Mouse (Mus musculus) gastrocnemius, adult 18-20 months (tissue): Measurements from ENCODE around the gene Ubl7. TPM values are rescaled to one million over a fixed set of nuclear protein-coding genes. Genes with fewer than 3 reads are reported as not detected.
A peak's percentile ranks its signal among the peaks of the same experiment; 100 is the strongest.

Experiments used
- DNase-seq: peaks from one replicate; pipeline ENCODE4 v3.0.0; 2021; ENCODE audit warnings: low spot score
- total RNA-seq, 2 experiments: library from RNA; stranded (reverse); gene quantifications; 2 replicates each; pipeline ENCODE4 v1.2.3; 2021

Ubl7 gene
- total RNA-seq, 2 experiments from 2014 or later: 87.4 to 95.1 TPM

DNA sequence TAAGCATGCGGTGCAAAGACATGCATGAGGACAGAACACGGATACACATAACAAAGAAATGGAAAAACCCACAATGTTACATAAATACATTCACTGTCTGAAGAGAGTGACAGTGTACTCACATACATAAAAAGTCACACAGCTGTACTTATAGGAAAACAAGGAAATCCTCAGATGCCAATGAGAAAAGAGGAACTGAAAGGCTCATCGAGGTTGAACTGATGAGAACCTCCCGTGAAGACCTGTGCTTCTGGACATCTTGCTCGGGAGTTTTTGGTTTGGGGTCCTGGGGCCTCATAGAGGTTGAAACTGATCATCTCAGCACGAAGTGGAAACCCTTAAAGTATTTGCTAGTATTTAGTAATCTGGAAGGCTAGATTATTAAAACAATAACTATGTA lies 3.6 kb upstream of the Ubl7 start:
- DNase-seq: no peak

DNA sequence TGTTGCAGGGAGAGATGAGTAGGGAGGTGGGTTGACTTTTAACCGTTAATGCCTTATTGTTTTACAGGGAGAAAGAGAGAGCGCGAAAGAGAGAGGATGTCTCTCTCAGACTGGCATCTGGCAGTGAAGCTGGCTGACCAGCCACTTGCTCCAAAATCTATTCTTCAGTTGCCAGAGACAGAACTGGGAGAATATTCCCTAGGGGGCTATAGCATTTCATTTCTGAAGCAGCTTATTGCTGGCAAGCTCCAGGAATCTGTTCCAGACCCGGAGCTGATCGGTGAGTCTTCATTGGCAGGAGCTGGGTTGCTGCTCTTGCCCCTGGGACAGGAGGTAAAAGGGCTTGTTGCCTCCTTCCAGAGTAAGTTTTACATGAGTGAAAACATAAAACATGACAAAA lies 1.8 kb downstream of the Ubl7 start:
- no peak for DNase-seq

DNA sequence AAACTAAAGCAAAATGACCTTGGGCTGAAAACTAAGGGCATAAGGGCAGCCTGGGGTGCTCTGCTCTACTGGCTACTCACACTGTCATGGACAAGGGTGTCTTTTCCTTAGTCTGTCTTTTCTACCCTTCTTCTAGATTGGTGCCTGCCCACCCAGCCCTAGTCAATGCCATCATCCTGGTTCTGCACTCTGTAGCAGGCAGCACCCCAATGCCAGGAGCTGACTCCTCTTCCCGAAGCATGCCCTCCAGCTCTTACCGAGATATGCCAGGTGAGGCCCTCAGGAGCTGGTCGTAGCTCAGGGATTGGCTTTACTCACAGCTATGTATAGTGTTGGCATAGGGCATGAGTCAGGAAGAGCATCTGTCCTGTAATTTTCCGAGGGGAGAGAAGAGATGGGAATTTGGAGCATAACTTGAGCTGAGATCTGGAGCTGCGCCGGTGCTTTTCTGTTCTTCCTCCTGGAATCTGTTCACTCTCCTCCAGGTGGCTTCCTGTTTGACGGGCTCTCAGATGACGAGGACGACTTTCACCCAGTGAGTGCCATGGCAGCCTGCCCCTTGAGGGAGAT lies 10.8 kb downstream of the Ubl7 start:
- DNase-seq: no peak

DNA sequence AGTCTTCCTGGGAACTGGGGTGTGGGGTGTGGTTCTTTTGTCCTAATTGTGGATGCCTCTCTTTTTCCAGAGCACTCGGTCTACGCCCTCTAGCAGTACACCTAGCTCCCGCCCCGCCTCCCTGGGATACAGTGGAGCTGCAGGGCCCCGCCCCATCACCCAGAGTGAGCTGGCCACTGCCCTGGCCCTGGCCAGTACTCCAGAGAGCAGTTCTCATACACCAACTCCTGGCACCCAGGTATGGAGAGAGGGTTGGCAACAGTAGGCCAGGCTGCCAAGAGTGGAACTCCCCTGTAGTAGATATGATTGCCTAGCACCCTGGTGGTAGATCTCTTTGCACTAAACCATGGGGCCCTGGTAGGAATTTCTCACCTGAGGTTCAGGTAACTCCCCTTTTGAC lies 11.6 kb downstream of the Ubl7 start:
- DNase-seq: no peak

DNA sequence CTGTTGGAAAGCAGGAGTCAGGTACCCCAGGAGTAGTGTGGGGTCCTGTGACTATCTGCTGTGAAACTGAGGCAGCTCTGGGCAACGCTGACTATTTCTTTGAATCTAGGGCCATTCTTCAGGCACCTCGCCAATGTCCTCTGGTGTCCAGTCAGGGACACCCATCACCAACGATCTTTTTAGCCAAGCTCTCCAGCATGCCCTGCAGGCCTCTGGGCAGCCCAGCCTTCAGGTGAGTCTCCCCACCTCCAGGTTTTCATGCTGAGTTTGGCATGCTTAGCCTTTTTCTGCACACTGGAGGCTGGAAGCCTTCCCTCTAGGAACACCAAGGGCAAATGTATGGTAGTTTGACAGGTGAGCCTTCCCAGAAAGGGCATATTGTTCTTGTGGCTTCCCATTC lies 12.3 kb downstream of the Ubl7 start:
- no peak for DNase-seq

DNA sequence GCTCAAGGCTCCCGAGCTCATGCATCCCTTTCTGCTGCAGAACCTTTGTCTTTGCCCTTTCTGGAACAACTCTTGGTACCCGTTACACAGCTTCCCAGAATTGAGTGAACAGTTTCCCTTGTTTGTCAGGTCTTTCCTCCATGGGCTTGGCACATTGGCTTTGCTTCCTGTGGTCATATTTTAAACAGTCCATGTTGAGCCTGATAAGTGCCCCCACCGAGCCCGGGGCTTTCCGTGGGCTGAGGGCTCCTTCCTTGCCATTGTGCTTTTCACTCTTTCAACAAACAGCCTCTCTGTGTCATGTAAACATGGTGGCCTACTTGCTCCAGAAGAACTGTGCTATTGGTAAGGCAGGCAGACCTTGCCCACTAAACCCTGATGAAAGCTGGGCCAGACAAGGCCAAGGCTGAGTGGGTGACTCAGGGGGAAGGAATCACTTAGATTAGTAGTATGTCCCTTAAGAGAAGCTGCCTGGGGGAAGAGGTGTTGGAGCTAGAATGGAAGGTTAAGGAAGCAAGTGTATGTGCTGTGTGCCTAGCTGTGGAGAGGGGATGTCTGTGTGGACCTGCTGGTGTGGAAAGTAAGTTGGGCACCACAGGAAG lies 20.5 kb downstream of the Ubl7 start:
- no peak for DNase-seq

DNA sequence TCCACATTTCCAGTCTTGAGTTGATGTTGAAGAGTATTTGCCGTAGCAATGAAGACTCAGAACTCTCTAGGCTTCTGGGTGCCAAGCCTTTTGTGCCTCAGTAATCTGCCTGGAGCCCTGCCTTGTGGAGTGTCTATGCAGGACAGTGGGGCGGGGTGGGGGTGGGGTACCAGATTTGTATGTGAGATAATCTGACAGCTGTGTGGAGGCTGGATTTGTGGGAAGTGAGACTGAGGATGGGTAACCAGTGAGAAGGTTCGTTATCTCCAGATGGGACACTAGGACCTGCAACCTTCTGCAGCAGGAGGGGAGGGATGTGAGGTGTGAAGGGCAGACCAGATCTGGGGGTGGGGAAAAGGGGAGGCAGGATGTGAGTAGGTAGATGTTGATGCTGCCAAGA lies 21.5 kb downstream of the Ubl7 start:
- no peak for DNase-seq

DNA sequence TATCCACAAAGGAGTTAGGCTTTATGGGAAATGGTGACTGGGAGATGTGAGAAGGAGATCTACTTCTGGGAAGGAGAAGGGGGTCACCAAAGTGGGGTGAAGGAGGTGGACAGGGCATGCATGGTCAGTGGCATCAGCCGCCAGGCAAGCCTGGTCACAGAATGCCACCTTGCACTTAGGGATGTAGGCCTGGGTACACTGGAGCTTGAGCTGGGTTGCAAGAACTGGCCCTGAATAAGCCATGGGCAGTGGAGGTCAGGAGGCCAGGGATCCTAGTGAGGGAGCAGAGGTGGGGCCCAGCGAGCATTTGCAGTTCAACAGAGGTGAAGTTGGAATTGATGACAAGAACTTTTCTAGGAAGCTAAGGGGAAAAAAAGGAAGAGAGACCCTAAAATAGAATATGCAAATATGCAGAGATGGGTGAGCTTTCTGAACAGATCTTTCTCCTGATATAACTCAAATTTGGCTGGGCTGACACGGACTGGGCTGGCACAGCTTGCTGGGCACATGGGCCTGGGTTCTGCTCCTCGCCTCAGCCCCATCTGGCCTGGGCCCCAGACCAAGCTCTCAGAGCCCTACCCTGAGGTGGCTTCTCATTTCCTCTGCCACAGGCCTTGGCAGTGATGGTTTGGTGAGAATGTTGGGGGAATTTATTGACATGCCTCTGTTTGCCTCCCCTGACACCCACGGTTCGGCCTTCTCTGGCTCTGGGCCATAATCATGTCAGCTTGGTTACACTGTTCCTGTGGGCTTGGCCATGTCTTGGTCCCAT lies 22.2 kb downstream of the Ubl7 start:
- DNase-seq: no peak

DNA sequence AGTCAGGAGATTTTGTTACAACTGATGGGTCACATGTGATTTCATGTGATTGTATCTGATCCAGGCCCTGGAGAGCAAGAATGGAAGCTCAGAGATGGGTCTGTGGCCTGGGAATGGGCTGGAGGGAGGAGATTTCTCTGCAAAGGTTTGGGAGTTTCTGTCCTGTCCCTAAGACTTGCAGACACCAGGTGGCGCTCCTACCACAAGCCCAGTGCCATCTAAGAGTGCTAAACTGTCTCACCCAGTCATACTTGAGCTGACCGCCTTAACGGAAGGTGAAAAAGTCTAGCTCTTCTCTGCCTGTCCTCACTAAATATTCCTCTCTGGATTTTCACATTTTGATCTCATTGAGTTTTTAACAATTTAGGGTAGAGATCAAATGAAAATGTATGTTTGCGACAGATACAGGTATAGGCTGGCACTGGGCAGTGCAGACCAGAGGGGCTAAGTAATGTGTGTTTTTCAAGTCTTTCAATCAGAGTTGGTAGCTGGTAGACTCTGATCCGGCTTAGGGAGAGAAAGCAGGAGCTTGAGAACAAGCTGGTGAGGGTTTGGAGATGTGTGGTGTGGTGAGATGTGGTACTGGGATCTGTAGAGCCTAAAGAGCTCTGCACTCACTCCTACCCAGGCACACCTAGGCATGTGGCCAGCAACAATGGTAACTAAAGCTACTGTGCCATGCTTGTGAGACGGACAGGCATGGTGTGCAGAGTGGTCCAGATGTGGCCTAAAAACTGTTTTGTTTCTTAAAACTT lies 25.1 kb downstream of the Ubl7 start:
- peak; percentile 87 for DNase-seq

DNA sequence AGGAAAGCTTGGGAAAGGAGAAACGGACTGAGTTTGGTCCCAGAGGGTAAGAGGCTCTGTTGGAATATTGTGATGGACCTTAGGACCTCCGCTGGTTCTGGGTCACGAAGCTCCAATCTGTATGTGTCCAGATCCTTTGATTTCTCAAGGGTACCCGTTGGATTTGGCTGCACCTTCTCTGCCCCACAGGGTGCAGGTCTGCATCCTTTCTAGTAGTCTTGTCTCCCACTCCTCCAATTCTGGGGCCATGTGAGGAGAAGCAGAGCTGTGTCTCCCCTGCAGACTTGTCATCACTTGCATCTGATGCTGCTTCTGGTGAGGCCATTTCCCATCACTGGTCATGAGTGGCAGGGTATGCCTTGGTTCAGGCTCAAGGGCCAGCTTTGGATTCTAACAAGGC lies 26.4 kb downstream of the Ubl7 start:
- no peak for DNase-seq

DNA sequence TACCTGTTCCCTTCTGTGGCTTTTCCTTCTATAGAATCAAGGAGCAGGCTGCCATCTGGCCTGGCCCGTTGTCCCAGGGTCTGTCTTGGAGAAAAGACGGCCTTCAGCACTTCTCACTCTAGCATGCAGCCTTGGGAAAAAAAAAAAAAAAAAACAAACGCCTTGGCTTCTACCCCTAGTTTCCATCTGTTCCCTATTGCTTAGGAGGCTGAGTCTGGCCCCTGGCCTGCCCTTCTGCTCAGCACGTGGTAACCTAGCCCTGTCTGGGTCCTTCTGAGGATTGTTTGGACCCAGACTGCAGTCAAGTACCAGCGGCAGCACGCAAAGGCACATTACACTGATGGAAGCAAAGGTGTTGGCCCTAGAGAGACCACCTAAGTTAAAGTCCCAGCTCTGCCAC lies 26.9 kb downstream of the Ubl7 start:
- DNase-seq: no peak

DNA sequence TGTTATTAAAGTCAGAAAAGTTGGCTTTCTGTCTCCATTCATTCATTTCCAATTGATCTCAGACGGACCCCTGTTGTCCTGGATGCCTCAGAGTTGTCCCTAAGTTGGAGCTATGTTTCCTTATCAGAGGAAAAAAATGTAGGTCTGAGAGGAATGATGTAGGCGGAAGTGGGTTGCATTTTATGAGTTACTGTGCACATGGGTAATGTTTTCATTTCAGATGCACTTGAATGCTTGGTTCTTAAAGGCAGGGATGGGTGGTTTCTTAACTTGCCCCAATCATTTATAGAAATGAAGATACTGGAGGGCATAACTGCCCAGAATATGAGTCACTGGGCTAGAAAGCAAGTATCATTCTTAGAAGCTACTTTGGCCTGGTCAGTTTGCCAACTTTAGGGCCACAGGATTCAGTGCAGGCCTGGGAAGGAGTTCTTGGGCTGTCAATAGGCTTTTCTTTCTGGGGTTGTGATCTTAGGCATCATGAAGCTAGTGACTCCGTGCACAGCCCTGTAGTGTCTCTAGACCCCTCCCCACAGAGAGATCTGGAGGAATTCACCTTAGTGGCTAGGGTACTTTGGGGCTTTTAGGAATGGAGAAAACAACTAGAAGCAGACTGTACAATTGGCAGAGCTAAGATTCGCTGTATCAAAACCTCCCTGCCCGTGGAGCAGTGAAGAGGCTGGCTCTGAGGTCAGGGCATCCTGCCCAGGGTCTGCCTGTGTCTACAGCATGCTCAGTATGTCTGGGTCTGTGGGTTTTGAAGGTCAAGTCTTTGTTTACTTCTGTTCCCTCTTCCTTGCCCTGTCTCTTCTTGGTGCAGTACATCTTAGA lies 27.7 kb downstream of the Ubl7 start:
- no peak for DNase-seq

DNA sequence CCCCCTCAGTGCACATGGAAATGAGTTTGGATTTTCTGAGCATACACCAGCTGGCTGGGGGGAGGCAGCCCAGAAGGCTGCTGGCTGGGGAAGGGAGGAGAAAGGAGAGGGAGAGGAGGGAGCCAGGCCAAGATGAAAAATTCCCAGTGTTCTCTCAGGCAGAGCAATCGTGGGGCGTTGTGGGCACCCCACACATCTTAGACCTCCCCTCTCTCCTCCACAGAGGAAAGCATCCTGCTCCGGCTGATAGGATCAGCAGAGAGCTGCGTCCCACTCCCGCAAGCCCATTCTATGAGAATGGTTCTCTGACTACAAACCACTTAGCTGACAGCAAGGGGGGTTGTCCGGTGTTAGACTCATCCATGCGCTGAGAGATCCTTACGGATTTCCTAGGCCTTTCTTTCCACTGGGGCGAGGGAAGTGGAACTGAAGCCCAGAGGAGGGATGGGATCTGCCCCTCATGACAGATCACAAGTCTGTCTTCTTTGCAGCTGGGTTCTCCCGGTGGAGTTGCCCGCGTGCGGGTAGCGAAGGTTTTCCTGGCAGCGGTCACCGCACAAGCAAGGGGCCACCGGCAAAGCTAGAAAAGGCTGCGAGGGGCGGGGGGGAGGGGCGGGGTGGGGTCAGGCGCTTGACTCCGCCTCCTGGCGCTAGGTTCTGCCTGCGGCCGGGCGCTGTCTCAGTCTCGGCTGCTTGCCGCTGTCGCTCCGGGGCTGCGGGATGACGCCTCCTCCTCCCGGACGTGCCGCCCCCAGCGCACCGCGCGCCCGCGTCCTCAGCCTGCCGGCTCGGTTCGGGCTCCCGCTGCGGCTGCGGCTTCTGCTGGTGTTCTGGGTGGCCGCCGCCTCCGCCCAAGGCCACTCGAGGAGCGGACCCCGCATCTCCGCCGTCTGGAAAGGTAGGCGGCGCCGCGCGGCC lies 28.9 kb downstream of the Ubl7 start, which contains the start of gene Sema7a:
TSS of gene Sema7a (plus strand) at position 682 of the 918 bp plus-strand sequence.
- peak; percentile 68 for DNase-seq

DNA sequence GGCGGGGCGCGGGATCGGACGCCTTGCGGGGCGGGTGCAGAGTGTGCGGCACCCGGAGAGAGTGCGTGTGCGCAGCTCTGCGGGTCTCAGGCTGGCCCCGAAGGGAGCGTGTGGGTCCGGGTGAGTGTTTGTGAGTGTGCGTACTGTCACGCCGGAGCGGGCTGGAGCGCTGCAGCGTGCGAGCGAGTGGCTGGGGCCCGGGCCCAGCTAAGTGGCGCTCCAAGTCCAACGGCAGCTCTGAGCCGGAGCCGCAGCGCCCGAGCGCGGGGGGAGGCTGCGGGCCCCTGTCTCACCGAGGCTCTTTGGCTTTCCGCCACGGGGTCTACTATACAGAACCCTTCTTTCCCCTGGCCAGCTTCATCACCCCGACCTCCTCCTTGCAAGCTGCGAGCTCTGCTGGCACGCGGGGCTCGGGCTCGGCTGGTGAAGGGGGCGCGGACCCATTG lies 29.6 kb downstream of the Ubl7 start:
- no peak for DNase-seq

DNA sequence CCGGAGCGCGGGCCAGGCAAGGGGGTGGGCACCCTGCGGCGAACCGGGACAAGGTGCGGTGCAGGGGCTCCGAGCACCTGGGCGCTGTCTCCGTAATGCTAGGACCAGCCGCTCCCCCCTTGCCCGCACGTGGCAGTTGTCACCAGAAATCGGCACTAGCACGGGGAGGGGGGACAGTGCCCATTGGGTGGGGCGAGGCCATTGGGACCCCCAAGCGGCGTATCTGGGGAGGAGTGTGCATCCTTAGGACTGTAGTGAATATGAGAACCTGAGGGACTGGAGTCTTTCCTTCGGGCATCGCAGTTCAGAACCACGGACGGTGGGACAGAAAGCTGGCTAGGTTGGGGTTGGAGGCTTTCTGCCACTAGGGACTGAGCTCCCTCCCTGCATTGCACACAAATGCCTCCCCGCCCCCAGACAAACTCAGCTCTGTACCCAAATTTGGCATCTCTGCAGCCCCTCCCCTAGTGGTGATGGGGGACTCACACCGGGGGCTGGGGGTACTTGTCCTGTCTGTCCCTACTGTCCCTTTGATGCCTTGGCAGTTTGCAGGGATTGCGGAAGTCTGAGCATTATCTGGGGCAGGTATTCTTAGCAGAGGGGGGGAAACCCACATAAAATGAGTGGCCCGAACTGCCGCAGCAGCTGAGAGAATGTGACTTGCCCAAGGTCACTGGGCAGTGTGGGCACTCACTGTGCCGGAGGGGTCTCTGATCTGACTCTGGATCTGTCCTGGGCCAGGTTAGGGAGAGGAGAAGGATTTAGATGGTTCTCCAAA lies 30.3 kb downstream of the Ubl7 start:
- no peak for DNase-seq

DNA sequence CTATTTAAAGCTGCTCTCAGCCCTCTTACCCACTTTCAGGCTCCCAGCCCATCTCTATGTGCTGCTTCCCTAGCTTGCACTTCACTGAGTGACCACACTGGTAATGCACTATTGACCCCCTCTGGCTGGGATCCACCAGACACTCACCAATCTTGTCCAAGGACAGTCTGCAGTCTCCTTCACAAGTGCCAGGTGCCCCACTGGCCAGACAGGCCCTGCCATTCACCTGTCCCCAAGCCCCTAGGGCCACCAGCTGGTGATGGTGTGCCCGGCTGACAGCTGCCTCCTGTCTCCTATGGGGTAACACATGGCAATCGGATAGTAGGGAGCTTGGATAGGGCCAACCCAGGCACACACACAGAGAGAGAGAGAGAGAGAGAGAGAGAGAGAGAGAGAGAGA lies 31.3 kb downstream of the Ubl7 start:
- DNase-seq: no peak

DNA sequence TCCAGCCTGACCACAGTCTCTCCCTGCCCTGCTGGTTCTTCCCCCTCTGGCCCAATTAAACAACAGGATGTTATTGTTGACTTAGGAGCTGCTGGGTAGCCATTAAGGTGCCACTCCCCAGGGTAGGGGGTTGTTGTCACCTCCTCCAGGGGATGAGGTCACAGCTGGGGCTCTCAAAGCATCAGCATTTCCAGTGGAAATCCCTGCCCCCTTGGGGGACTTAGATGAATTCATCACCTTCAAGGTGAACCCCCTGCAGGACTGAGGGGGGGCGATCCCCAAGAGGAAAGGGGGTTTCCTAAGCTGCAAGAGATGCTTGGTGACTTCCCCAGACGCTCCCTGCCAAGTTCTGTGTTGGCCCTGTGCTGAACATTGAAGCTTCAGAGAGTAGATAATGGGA lies 32.3 kb downstream of the Ubl7 start:
- DNase-seq: no peak

DNA sequence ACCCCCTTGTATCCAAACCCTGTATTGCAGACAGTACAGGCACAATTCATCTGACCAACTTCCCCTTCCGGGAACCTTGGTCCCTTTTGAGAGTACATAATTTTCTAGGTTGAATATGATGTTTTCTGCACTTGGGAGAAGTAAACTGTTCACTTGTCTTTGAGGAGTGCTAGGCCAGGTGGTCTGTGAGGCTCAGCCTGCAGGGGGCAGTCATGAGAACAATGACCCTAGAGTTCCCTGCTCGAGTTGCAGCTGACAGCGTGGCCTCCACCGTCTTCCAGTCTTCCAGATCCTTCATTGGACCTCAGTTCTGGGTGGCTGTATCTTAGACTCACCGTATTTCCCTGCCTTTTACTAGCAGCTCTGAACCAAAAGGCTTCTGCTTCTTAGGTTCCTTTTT lies 33.8 kb downstream of the Ubl7 start:
- DNase-seq: peak; percentile 66
